Mouse (Mus musculus): Measurements from ENCODE around the gene Ppp1r21. TPM values are rescaled to one million over a fixed set of nuclear protein-coding genes. Genes with fewer than 3 reads are reported as not detected.

The Ppp1r21 gene
- polyA plus RNA-seq, 1 experiment from 2014 or later: 41.1 TPM

Other genes with a start within 250 kb of the Ppp1r21 start
- gene Foxn2, start 89.4 kb upstream of the Ppp1r21 start, polyA plus RNA-seq (2015; fragmentation: Nextera tagmentation; extraction: Ambion mirVana): 8.5 TPM in 2 replicates
- gene Ston1, start 67.6 kb downstream of the Ppp1r21 start, polyA plus RNA-seq (2015; fragmentation: Nextera tagmentation; extraction: Ambion mirVana): 1.7 and 2.0 TPM in 2 replicates
- 0.49 TPM in 1 of 2 replicates, not detected in the other for gene Gtf2a1l, start 138.5 kb downstream of the Ppp1r21 start, polyA plus RNA-seq (2015; fragmentation: Nextera tagmentation; extraction: Ambion mirVana)